Mouse (Mus musculus) stomach, embryonic 15.5 days (tissue): ENCODE results near the gene Adra1d. TPM values are rescaled to one million over a fixed set of nuclear protein-coding genes. Genes with fewer than 3 reads are reported as not detected.

ENCODE experiments used
- ATAC-seq: fragments of 200-750 bp; cut with Nextera tagmentation; 2 replicates; pipeline ENCODE4 v1.8.0; 2017; ENCODE audit warnings: low read depth, moderate number of reproducible peaks, moderate TSS enrichment; ENCODE audit not compliant: insufficient read depth, low FRiP score
- H3K27ac ChIP-seq: fragments of 300-500 bp; sonication (generic); 2 replicates; pipeline ENCODE4 v1.5.1; 2015; ENCODE audit warnings: mild to moderate bottlenecking, inconsistent platforms
- H3K27me3 ChIP-seq: fragments of 300-500 bp; sonication (generic); replicated peaks from 2 replicates; pipeline ENCODE4 v1.6.1; 2015; ENCODE audit warnings: inconsistent platforms
- H3K36me3 ChIP-seq: fragments of 300-500 bp; sonication (generic); 2 replicates; pipeline ENCODE4 v1.6.1; 2015; ENCODE audit warnings: inconsistent platforms
- H3K4me1 ChIP-seq: fragments of 300-500 bp; sonication (generic); 2 replicates; pipeline ENCODE4 v1.6.1; 2015; ENCODE audit warnings: inconsistent platforms
- H3K4me2 ChIP-seq: fragments of 300-500 bp; sonication (generic); 2 replicates; pipeline ENCODE4 v1.6.1; 2015; ENCODE audit warnings: mild to moderate bottlenecking, inconsistent platforms
- H3K4me3 ChIP-seq: fragments of 300-500 bp; sonication (generic); replicated peaks from 2 replicates; pipeline ENCODE4 v1.5.1; 2015; ENCODE audit warnings: inconsistent platforms
- H3K9ac ChIP-seq: fragments of 300-500 bp; sonication (generic); 2 replicates; pipeline ENCODE4 v1.6.1; 2015; ENCODE audit warnings: inconsistent platforms
- H3K9me3 ChIP-seq: fragments of 300-500 bp; sonication (generic); 2 replicates; pipeline ENCODE4 v1.6.1; 2016; ENCODE audit warnings: inconsistent platforms
- WGBS: fragments of 180-500 bp; shearing (Covaris S2); methylation state at CpG from one replicate; pipeline ENCODE4 v1.1.7; 2015; 5-methylcytosine and 5-hydroxymethylcytosine counted together
- polyA plus RNA-seq: library from polyadenylated mRNA; unstranded; fragments of >200 nt; fragmentation: Nextera tagmentation; extraction: Ambion mirVana; gene quantifications from 2 replicates; pipeline ENCODE4 v1.2.1, GENCODE M21; 2015

The Adra1d gene
- polyA plus RNA-seq, 1 experiment from 2014 or later = 0.96 TPM

DNA sequence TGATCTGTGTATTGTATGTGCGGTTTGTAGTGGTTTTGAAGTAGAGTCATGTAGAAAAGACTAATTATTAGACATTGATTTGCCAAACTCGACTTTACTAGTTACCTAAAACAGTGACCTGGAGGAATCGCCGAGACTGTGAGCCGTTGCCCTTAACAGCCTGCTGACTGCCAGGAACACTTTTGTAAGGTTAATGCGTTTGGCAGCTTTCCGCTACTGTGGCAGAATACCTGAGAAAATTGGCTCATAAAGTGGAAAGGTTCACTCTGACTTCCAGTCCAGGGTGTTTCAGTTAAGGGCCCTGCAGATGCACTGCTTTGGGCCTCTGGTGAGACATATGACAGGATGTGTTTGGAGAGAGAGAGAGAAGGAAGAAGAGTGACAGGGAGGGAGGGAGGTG lies 30.8 kb downstream of the Adra1d start:
- H3K4me3 ChIP-seq = no peak overlapping the region
- no peak overlapping the region for H3K4me2 ChIP-seq
- no peaks in the 10 kb centered on the region for H3K4me1 ChIP-seq
- no peaks in the 10 kb centered on the region for H3K9me3 ChIP-seq
- H3K27ac ChIP-seq = no peak overlapping the region
- no peaks in the 10 kb centered on the region for H3K36me3 ChIP-seq
- WGBS = 80% methylated on average over 7 of the region's 7 CpGs
- no peak for ATAC-seq
- H3K9ac ChIP-seq = no peak overlapping the region
- H3K27me3 ChIP-seq = no peaks in the 10 kb centered on the region

DNA sequence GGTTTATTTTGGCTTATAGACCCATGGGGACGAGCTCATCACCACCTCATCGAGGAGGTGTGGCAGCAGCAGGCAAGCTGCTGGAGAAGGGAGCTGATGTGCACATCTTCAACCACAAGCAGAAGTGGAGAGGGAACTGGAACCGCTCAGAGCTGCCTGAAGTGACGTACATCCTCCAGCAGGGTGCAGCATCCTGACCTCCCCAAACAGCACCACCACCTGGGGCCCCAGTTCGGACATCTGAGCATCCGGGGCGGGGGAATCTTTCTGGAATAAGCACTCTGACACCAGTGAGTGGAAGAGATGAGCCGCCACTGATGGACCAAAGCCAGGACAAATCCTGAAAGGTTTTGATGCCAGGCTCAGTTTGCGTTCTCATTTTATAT lies 31.5 kb downstream of the Adra1d start:
- Histone ChIP-seq H3K9ac (no peak overlapping the region), H3K36me3 (no peaks in the 10 kb centered on the region), H3K9me3 (no peaks in the 10 kb centered on the region), H3K27ac (no peak overlapping the region), H3K4me1 (no peaks in the 10 kb centered on the region), H3K4me2 (no peak overlapping the region), H3K4me3 (no peak overlapping the region), H3K27me3 (no peaks in the 10 kb centered on the region)
- no peak; the same call in 1 of the 2 replicates for ATAC-seq
- WGBS = 21% methylated on average over 9 of the region's 9 CpGs

DNA sequence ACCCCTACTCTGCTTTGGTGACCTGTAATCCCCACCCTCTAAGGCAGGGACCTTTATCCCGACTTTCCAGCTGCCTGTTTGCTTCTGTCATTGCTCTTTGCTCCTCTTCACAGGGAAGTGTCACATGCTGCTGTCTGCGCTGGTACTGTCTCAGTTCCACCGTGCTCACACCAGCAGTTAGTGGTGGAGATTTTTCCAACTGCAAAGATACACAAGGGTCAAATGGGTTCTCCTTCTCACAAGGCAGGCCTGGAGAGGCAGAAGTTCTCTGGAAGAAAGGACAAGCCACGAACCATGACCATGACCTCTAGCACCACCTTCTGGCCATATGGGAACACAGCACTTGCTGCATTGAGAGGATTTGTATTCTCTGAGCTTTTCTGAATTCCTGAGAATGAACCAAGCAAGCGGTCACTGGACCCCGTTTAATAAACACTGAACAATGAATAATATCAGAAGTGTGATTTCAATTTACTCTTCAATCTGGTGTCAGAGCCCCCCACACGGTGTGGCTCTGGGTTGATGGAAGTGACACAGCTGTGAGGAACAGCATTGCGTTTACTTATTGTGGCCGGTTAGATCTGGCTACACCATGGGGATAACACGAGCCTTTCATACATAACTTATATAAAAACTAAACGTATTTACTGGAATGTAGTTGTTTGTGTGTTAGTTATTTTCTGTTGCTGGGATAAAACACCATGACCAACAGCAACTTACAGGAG lies 32.0 kb downstream of the Adra1d start:
- no peak overlapping the region for H3K4me2 ChIP-seq
- no peak overlapping the region for H3K9ac ChIP-seq
- H3K9me3 ChIP-seq = no peaks in the 10 kb centered on the region
- no peaks in the 10 kb centered on the region for H3K4me1 ChIP-seq
- H3K27me3 ChIP-seq = no peaks in the 10 kb centered on the region
- ATAC-seq = no peak
- H3K36me3 ChIP-seq = no peaks in the 10 kb centered on the region
- H3K27ac ChIP-seq = no peak overlapping the region
- 30% methylated on average over 11 of the region's 11 CpGs for WGBS
- no peak overlapping the region for H3K4me3 ChIP-seq

DNA sequence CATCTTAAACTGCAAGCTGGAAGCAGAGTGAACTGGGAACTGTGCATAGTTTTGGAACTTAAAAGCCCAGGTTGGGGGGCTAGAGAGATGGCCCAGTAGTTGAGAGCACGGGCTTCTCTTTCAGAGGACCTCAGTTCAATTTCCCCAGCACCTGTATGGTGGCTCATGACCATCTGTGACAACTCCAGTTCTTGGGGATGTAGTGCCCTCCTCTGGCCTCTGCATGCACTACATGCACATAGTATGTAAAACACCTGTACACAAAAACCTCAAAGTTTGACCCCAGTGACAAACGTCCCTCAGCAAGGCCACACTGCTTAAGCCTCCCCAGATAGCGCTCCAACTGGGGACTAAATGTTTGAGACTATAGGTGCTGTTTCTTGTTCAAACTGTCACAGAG lies 35.0 kb downstream of the Adra1d start:
- Histone ChIP-seq H3K36me3 (no peaks in the 10 kb centered on the region), H3K9ac (no peak overlapping the region)
- 36% methylated on average over 3 of the region's 3 CpGs for WGBS

DNA sequence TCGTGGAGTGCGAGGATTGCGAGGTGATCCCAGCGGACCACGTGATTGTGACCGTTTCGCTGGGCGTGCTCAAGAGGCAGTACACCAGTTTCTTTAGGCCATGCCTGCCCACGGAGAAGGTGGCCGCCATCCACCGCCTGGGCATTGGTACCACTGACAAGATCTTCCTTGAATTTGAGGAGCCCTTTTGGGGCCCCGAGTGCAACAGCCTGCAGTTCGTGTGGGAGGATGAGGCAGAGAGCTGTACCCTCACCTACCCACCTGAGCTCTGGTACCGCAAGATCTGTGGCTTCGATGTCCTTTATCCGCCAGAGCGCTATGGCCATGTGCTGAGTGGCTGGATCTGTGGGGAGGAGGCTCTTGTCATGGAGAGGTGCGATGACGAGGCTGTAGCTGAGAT lies 41.3 kb downstream of the Adra1d start:
- Histone ChIP-seq H3K27ac (no peak overlapping the region), H3K36me3 (0 out of 2 replicates have a peak, but pooled peaks cover 4% of the 10 kb centered on the region), H3K9ac (no peak overlapping the region), H3K27me3 (no peaks in the 10 kb centered on the region), H3K4me2 (no peak overlapping the region), H3K9me3 (no peaks in the 10 kb centered on the region), H3K4me1 (no peaks in the 10 kb centered on the region), H3K4me3 (no peak overlapping the region)
- 95% methylated on average over 19 of the region's 19 CpGs for WGBS
- ATAC-seq = no peak

More for the DNA sequence above, 35.0 kb downstream of the Adra1d start:
- no peaks in the 10 kb centered on the region for H3K27me3 ChIP-seq
- no peak overlapping the region for H3K4me2 ChIP-seq
- no peak overlapping the region for H3K27ac ChIP-seq
- H3K4me1 ChIP-seq = no peaks in the 10 kb centered on the region
- ATAC-seq = no peak
- H3K4me3 ChIP-seq = no peak overlapping the region
- no peaks in the 10 kb centered on the region for H3K9me3 ChIP-seq

DNA sequence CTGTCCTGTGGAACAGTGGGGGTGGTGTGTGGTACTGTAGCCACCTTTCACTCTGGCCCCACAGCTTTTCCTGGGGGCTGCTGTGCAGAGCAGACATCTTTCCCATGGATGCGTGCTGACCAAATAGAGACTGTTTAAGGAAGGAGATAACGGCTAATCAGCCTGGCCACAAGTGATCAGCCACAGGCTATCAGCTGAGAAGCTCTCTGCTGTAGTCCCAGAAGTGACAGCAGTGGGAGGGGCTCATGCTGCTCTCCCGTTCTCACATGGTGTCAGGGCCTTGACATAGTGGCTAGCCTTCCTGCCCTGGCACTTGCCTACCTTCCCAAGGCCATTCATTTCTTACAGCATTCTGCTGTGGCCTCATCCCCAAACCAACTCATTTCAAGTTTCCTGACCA lies 43.3 kb downstream of the Adra1d start:
- H3K27me3 ChIP-seq = no peaks in the 10 kb centered on the region
- 39% methylated on average over 3 of the region's 3 CpGs for WGBS
- H3K4me3 ChIP-seq = no peak overlapping the region
- no peak overlapping the region for H3K4me2 ChIP-seq
- peak; percentile 85; the same call in 1 of the 2 replicates for ATAC-seq
- H3K4me1 ChIP-seq = no peaks in the 10 kb centered on the region
- H3K27ac ChIP-seq = no peak overlapping the region
- no peak overlapping the region for H3K9ac ChIP-seq
- 0 out of 2 replicates have a peak, but pooled peaks cover 4% of the 10 kb centered on the region for H3K36me3 ChIP-seq
- H3K9me3 ChIP-seq = no peaks in the 10 kb centered on the region

DNA sequence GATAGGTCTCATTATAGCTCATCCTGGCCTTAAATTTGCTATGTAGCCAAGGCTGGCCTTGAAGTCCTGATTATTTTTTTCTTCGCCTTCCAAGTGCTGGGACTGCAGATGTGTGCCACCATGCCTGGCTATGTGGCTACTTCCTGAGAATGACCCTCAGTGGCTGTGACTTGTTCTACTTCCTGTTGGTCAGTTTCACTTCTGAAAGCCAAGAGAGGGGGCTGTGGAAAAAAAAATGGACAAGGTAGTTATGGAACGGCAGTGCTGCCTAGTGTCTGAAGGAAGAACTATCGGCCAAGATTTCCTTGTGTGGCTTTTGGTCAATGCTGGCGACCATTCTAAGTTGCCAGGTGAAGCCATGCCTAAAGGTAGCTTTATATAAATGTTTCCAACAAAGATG lies 44.5 kb downstream of the Adra1d start:
- Histone ChIP-seq H3K4me2 (no peak overlapping the region), H3K9me3 (no peaks in the 10 kb centered on the region), H3K9ac (no peak overlapping the region), H3K27ac (no peak overlapping the region), H3K4me3 (no peak overlapping the region), H3K4me1 (no peaks in the 10 kb centered on the region), H3K27me3 (no peaks in the 10 kb centered on the region), H3K36me3 (0 out of 2 replicates have a peak, but pooled peaks cover 4% of the 10 kb centered on the region)
- no peak for ATAC-seq
- WGBS = 86% methylated on average over 4 of the region's 4 CpGs

DNA sequence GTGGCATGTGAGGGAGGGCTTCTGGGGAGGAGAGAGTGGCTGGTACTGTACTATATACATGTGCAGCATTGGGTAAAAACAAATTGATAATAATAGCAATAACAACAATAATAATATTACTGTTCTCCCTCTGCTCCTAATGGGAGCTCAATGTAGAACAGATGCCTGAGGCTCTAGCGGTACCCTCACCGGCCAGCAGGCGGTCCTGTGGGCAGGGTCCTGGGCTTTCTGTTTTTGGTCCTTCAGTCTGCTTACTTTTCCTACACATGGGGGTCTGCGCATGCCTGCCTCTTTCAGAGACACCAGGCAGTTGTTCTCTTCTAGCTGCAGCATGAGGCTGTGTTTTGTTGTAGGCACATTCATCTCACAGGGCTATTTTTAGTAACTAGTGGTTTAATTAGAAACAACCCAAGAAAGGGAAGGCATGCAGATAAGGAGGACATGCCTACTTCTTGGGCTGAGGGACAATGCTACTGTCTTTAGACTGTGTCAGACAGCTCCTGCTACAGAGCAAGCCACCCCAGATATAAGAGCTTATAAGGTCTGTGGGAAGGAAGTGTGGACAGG lies 47.9 kb downstream of the Adra1d start:
- H3K4me2 ChIP-seq = no peak overlapping the region
- no peak overlapping the region for H3K27ac ChIP-seq
- 0 out of 2 replicates have a peak, but pooled peaks cover 4% of the 10 kb centered on the region for H3K36me3 ChIP-seq
- no peaks in the 10 kb centered on the region for H3K9me3 ChIP-seq
- H3K4me1 ChIP-seq = peaks cover 7% of the 10 kb centered on the region; the same call in 1 of the 2 replicates
- 79% methylated on average over 4 of the region's 4 CpGs for WGBS
- H3K9ac ChIP-seq = no peak overlapping the region
- no peak overlapping the region for H3K4me3 ChIP-seq
- no peak for ATAC-seq
- no peaks in the 10 kb centered on the region for H3K27me3 ChIP-seq

DNA sequence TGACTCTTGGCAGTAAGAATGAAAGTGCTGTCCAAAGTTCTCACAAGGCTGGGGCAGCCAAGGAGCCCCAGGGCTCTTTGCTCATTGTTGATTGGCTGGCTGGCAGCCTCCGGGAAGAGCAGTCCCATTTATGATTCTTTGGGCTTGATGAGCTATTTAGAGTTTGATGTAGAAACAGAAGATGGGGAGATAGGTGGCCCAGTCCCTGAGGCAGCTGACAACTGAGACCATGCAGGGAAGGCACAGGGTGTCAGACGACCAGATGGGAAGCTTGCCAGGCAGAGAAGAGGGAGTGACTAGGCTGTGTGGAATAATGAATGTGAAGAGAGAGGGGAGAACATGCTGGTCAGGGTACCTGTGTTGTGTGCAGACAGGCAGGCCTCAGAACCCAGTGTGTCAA lies 48.6 kb downstream of the Adra1d start:
- no peaks in the 10 kb centered on the region for H3K9me3 ChIP-seq
- no peaks in the 10 kb centered on the region for H3K27me3 ChIP-seq
- H3K4me2 ChIP-seq = no peak overlapping the region
- no peak overlapping the region for H3K4me3 ChIP-seq
- no peak overlapping the region for H3K27ac ChIP-seq
- H3K9ac ChIP-seq = no peak overlapping the region
- no peak for ATAC-seq
- WGBS = 37% methylated on average over 2 of the region's 2 CpGs
- H3K36me3 ChIP-seq = 0 out of 2 replicates have a peak, but pooled peaks cover 4% of the 10 kb centered on the region
- H3K4me1 ChIP-seq = peaks cover 11% of the 10 kb centered on the region

DNA sequence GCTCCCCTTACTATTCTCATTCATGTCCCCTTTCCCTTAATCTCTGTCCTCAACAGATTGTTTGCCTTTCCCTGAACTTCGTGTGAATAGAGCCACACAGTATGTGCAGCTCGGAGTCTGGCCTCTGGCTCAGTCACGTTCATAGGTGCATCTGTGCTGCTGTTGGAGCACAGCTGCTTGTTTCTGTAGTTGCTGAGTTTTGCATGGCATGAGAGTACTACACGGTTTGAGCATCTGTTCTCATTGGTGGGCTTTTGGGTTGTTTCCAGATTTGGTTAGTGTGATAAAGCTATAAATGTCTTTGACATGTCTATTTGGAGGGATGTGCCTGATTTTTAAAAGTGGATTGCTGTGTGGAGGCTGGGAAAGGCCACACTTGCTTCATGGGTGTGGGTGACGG lies 51.6 kb downstream of the Adra1d start:
- Histone ChIP-seq H3K4me2 (no peak overlapping the region), H3K9ac (no peak overlapping the region), H3K4me1 (peaks cover 33% of the 10 kb centered on the region), H3K36me3 (no peaks in the 10 kb centered on the region), H3K4me3 (no peak overlapping the region), H3K27ac (no peak overlapping the region), H3K9me3 (no peaks in the 10 kb centered on the region), H3K27me3 (no peaks in the 10 kb centered on the region)
- WGBS = 62% methylated on average over 5 of the region's 5 CpGs
- ATAC-seq = no peak

DNA sequence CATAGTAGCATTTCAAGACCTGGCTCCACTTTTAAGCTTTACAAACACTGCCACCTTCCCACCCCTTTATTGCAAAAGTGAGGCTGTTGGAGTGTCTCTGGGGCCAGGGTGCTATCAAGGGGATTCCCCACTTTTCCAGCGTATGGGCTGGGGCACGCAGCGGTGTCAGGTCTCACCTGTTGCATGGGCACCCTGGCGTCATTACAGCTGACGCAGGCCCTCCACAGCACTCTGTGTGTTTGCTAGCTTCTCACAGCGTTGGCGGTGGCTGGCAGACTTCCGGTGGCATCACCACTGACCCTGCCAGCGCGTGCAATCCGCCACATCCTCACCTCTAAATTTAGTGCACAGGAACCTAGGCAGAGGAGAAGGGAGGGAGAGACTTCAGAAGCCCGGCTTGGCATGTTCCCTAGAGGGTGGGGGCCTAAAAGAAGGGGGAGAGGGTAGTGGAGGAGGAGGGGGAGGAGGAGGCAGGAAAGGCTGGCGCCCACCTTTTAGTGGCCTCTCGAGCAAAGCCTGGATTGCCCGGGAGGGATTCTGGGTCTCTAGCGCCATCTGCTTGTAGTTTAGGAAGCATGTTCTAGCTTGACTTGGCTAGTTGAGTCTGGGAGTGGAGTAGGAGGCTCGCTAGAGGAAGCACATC lies 52.3 kb downstream of the Adra1d start:
- peaks cover 35% of the 10 kb centered on the region for H3K4me1 ChIP-seq
- H3K27me3 ChIP-seq = no peaks in the 10 kb centered on the region
- H3K9ac ChIP-seq = no peak overlapping the region
- no peaks in the 10 kb centered on the region for H3K9me3 ChIP-seq
- H3K36me3 ChIP-seq = no peaks in the 10 kb centered on the region
- H3K4me3 ChIP-seq = peak overlapping the region; percentile 14; the same call in 1 of the 2 replicates
- WGBS = 14% methylated on average over 17 of the region's 17 CpGs
- H3K27ac ChIP-seq = 0 out of 2 replicates have a peak overlapping the region, but pooled peaks have one; percentile 13
- peak overlapping the region; percentile 49 for H3K4me2 ChIP-seq
- peak; percentile 19; the same call in 1 of the 2 replicates for ATAC-seq

DNA sequence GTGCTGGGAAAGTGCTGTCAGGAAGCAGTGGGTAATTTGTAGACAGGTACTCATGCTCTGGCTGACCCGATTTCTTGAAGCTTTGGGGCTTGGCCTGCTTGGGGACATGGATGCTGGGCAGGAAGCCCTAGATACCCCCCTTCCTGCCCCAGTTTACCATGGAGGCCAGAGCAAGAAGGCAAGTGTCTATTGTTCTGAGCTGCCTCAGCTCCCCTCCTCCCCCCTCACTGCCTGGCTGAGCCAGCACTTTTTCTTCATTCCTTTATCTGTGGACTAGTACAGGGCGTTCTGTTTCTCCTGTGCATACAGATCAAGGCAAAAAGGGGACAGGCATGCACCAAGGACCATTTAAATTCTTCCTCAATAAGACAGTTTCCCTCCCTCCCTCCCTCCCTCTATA lies 53.6 kb downstream of the Adra1d start:
- Histone ChIP-seq H3K4me2 (no peak overlapping the region), H3K36me3 (no peaks in the 10 kb centered on the region), H3K4me1 (peaks cover 35% of the 10 kb centered on the region), H3K4me3 (no peak overlapping the region), H3K27ac (no peak overlapping the region), H3K9me3 (no peaks in the 10 kb centered on the region), H3K9ac (no peak overlapping the region), H3K27me3 (no peaks in the 10 kb centered on the region)
- ATAC-seq = no peak
- WGBS = 39% methylated on average over 2 of the region's 2 CpGs
